Mouse (Mus musculus) CH12.LX (cell line): ENCODE results near the gene Adh1. TPM values are rescaled to one million over a fixed set of nuclear protein-coding genes. Genes with fewer than 3 reads are reported as not detected.

Experiments used
- DNase-seq: peaks from one replicate; pipeline ENCODE4 v3.0.0-alpha.2; 2013; ENCODE audit errors: extremely low read depth
- H3K27ac ChIP-seq: 2 replicates; pipeline ENCODE4 v1.5.1; 2012; ENCODE audit warnings: low read depth, mild to moderate bottlenecking, control low read depth, moderate library complexity; ENCODE audit not compliant: insufficient read depth
- H3K27me3 ChIP-seq: replicated peaks from 2 replicates; pipeline ENCODE3; 2012; ENCODE audit warnings: inconsistent platforms
- H3K36me3 ChIP-seq, 2 experiments: replicated peaks in 1 of 2; 2 replicates each; pipeline versions ENCODE3 to v1.6.1; 2012; ENCODE audit warnings: inconsistent platforms in 1 of 2, low read length in 1 of 2, mild to moderate bottlenecking in 1 of 2, mixed read lengths in 1 of 2, moderate library complexity in 1 of 2; ENCODE audit not compliant: control insufficient read depth in 1 of 2, insufficient read depth in 1 of 2
- H3K4me1 ChIP-seq, 2 experiments: 2 replicates each; pipeline ENCODE4 v1.6.1; 2012; ENCODE audit warnings: inconsistent platforms in 1 of 2, moderate library complexity in 1 of 2; ENCODE audit not compliant: insufficient read depth in 2 of 2, control insufficient read depth in 1 of 2
- H3K4me2 ChIP-seq: 2 replicates; pipeline ENCODE4 v1.6.1; 2012; ENCODE audit warnings: low read depth, mild to moderate bottlenecking, control low read depth; ENCODE audit not compliant: poor library complexity, insufficient read depth, severe bottlenecking
- H3K4me3 ChIP-seq, 3 experiments: fragments of 150-350 bp in 1 of 3; sonication (generic) in 1 of 3; replicated peaks in 1 of 3; 2 replicates each; pipeline versions ENCODE3 to v1.5.1; 2011 to 2012; ENCODE audit warnings: low read depth in 2 of 3, low read length in 2 of 3, mild to moderate bottlenecking in 2 of 3, moderate library complexity in 2 of 3, control low read depth in 1 of 3, improper control_type of control experiment in 1 of 3, inconsistent platforms in 1 of 3, mixed read lengths in 1 of 3; ENCODE audit not compliant: poor library complexity in 1 of 3
- H3K79me2 ChIP-seq: replicated peaks from 2 replicates; pipeline ENCODE4 v1.6.1; 2012; ENCODE audit warnings: mild to moderate bottlenecking, moderate library complexity; ENCODE audit not compliant: control insufficient read depth, poor library complexity, insufficient read depth, severe bottlenecking; ENCODE audit errors: extremely low read depth
- H3K9ac ChIP-seq: 2 replicates; pipeline ENCODE4 v1.6.1; 2012; ENCODE audit warnings: low read depth, mild to moderate bottlenecking, control low read depth, moderate library complexity; ENCODE audit not compliant: insufficient read depth
- H3K9me3 ChIP-seq: replicated peaks from 2 replicates; pipeline ENCODE3; 2012; ENCODE audit warnings: low read length, inconsistent platforms, mixed read lengths
- EP300 ChIP-seq: IDR thresholded peaks from 2 replicates; pipeline ENCODE4 v1.6.1; 2011; ENCODE audit warnings: low read length, improper control_type of control experiment
- GABPA ChIP-seq: IDR thresholded peaks from 2 replicates; pipeline ENCODE4 v1.6.1; 2012; ENCODE audit warnings: low read depth, low read length, improper control_type of control experiment, inconsistent platforms; ENCODE audit not compliant: insufficient replicate concordance
- MEF2A ChIP-seq: IDR thresholded peaks from 2 replicates; pipeline ENCODE4 v1.6.1; 2014; ENCODE audit warnings: low read depth, mild to moderate bottlenecking, inconsistent platforms, low read length, improper control_type of control experiment, borderline replicate concordance
- NELFE ChIP-seq: IDR thresholded peaks from 2 replicates; pipeline ENCODE4 v1.6.1; 2011; ENCODE audit warnings: low read depth, low read length, improper control_type of control experiment
- PAX5 ChIP-seq: IDR thresholded peaks from 2 replicates; pipeline ENCODE4 v1.6.1; 2012; ENCODE audit warnings: low read length, inconsistent platforms, mixed read lengths
- TCF12 ChIP-seq: IDR thresholded peaks from 2 replicates; pipeline ENCODE4 v1.6.1; 2014; ENCODE audit warnings: low read depth, mild to moderate bottlenecking, inconsistent platforms, low read length, improper control_type of control experiment
- USF1 ChIP-seq: IDR thresholded peaks from 2 replicates; pipeline ENCODE4 v1.6.1; 2014; ENCODE audit warnings: low read depth, mild to moderate bottlenecking, inconsistent platforms, low read length, improper control_type of control experiment
- USF2 ChIP-seq: conservative IDR thresholded peaks from 2 replicates; pipeline ENCODE4 v1.6.1; 2011; ENCODE audit warnings: low read depth, low read length, improper control_type of control experiment
- ZMIZ1 ChIP-seq: IDR thresholded peaks from 2 replicates; pipeline ENCODE4 v1.6.1; 2012; ENCODE audit warnings: low read depth, mild to moderate bottlenecking, inconsistent platforms, low read length, improper control_type of control experiment
- ZNF384 ChIP-seq: IDR thresholded peaks from 2 replicates; pipeline ENCODE4 v1.6.1; 2012; ENCODE audit warnings: low read depth, low read length, improper control_type of control experiment, inconsistent platforms
- dilution Hi-C: fragments of 300-500 bp; cut with MboI; formaldehyde crosslinking; loops from 2 replicates; pipeline ENCODE4 v1.14.3; 2020; ENCODE audit warnings: low sequenced_read_pairs; ENCODE audit not compliant: extremely low pct_unique_long_range_greater_than_20kb, extremely low pct_ligation_motif_present
- in situ Hi-C: fragments of 300-500 bp; cut with MboI; formaldehyde crosslinking; loops from 3 replicates; pipeline ENCODE4 v1.14.3; 2019; ENCODE audit warnings: low sequenced_read_pairs, low pct_ligation_motif_present, low pct_unique_long_range_greater_than_20kb, mixed read lengths
- polyA plus RNA-seq: library from polyadenylated mRNA; unstranded; fragments of >175 nt; gene quantifications from 2 replicates; pipeline ENCODE4 v1.2.1, GENCODE M21; 2012; ENCODE audit warnings: low read depth; ENCODE audit not compliant: insufficient read length
- total RNA-seq, 2 experiments: library from RNA; depleted of rRNA; stranded (reverse); fragments of 300-350 nt in 1 of 2; fragments of >200 nt in 1 of 2; gene quantifications; 2 replicates each; pipeline ENCODE4 v1.2.3; 2012 to 2014

The Adh1 gene
- total and polyA plus RNA-seq, 3 experiments, result not detected

DNA sequence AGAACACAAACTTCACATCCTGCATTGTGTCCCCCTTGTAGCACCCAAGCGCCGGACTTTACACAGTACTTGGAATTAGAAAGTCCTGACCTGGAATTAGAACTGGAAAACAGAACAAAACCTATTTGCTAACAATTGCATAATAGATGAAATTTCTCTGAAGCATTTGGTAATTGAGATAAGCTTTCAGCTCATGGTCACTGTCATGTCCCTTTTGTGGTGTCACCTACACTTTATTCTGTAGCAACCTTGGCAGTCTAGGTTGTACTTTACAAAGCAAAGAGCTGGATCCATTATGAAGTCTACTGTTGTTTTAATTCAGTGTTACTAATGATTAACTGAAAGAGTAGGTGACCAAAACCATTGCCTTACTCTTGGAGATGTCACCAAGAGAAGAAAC is 33.7 kb upstream of the Adh1 start:
- dilution Hi-C loops (no loop called here), in situ Hi-C loops (loop anchor here (10.0 kb wide), 1 partner anchor 208 kb away; no protein-coding TSS in a partner anchor)
- H3K9ac ChIP-seq, result no peak overlapping the region
- no peak overlapping the region for H3K4me2 ChIP-seq
- TF ChIP-seq MEF2A, result no peak
- TF ChIP-seq GABPA, result no peak
- H3K9me3 ChIP-seq, result no peaks in the 10 kb centered on the region
- H3K36me3 ChIP-seq, result no peaks in the 10 kb centered on the region
- no peak overlapping the region for H3K27ac ChIP-seq
- peaks cover 5 to 7% of the 10 kb centered on the region in 2 experiments; a peak in 2 of 4 replicates for H3K4me1 ChIP-seq
- H3K4me3 ChIP-seq, result no peak overlapping the region
- no peaks in the 10 kb centered on the region for H3K79me2 ChIP-seq
- no peaks in the 10 kb centered on the region for H3K27me3 ChIP-seq
- DNase-seq, result no peak

DNA sequence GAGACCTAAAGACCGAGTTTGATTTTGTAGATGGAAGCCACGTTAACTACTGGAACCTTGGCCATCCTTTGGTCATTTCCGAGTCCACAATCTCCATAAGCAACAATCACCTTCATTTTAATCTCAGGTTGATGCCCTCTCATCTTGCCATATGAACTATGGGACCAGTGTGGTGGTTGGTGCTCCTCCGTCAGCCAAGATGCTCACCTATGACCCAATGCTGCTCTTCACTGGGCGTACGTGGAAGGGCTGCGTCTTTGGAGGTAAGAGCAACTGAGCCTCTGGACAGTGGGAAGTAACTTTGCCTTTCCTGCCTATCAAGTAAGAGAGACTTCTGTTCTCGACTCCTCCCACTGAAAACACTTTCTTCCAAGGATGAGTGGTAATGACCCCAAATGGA is 33.0 kb upstream of the Adh1 start:
- H3K36me3 ChIP-seq, result no peaks in the 10 kb centered on the region
- no peak overlapping the region for H3K27ac ChIP-seq
- no peak overlapping the region for H3K9ac ChIP-seq
- H3K4me1 ChIP-seq, result peaks cover 5 to 7% of the 10 kb centered on the region in 2 experiments; a peak in 2 of 4 replicates
- in situ Hi-C loops (loop anchor here (10.0 kb wide), 1 partner anchor 207 kb away; no protein-coding TSS in a partner anchor), dilution Hi-C loops (no loop called here)
- no peak overlapping the region for H3K4me2 ChIP-seq
- H3K4me3 ChIP-seq, result no peak overlapping the region
- DNase-seq, result no peak
- no peaks in the 10 kb centered on the region for H3K27me3 ChIP-seq
- H3K79me2 ChIP-seq, result no peaks in the 10 kb centered on the region
- TF ChIP-seq TCF12 (no peak), EP300 (no peak), ZMIZ1 (no peak), NELFE (no peak), ZNF384 (no peak), PAX5 (no peak), USF2 (no peak)
- TF ChIP-seq, all 38 proteins: peak for 0
- H3K9me3 ChIP-seq, result no peaks in the 10 kb centered on the region

GRCm38 (mm10) chr3:138229448-138229847 is 31.3 kb upstream of the Adh1 start:
- no peak for DNase-seq
- H3K9me3 ChIP-seq, result no peaks in the 10 kb centered on the region
- dilution Hi-C loops, result no loop called here
- TF ChIP-seq ZMIZ1 (no peak), USF1 (no peak)
- TF ChIP-seq, all 38 proteins: peak for 0
- no peak overlapping the region for H3K27ac ChIP-seq
- H3K4me2 ChIP-seq, result no peak overlapping the region
- in situ Hi-C loops, result loop anchor here (10.0 kb wide), 1 partner anchor 205 kb away; no protein-coding TSS in a partner anchor
- no peaks in the 10 kb centered on the region for H3K79me2 ChIP-seq
- no peaks in the 10 kb centered on the region for H3K36me3 ChIP-seq
- H3K4me3 ChIP-seq, result no peak overlapping the region
- H3K4me1 ChIP-seq, result peaks cover 5 to 10% of the 10 kb centered on the region in 2 experiments; a peak in 2 of 4 replicates
- H3K27me3 ChIP-seq, result no peaks in the 10 kb centered on the region
- H3K9ac ChIP-seq, result no peak overlapping the region
